Mouse (Mus musculus): Measurements from ENCODE around the gene Tmx2.
"Not testable (repeated sequence)": the region's sequence is repeated elsewhere in the genome, so short reads cannot be mapped to it uniquely, and the experiment has no call there.

Gene Tmx2

GRCm38 (mm10) chr2:84679016-84679415 lies at the start of gene Tmx2:
Gene Tmx2, minus strand, starts transcription at chr2:84679140.
- no peak for DNase-seq

- DNase-seq: not testable (repeated sequence)
Measured at GRCm38 (mm10) chr2:84728191-84728590, 49.3 kb upstream of the Tmx2 start.

GRCm38 (mm10) chr2:84727172-84727858 lies 48.4 kb upstream of the Tmx2 start, which contains the start of gene Clp1:
Gene Clp1, minus strand, starts transcription at chr2:84727350.
- peak; percentile 95 for DNase-seq

- DNase-seq: no peak
Measured at GRCm38 (mm10) chr2:84726716-84727115, 47.8 kb upstream of the Tmx2 start.

GRCm38 (mm10) chr2:84725770-84726169 lies 46.8 kb upstream of the Tmx2 start:
- DNase-seq: no peak

GRCm38 (mm10) chr2:84723856-84724255 lies 44.9 kb upstream of the Tmx2 start:
- no peak for DNase-seq

- no peak for DNase-seq
Measured at GRCm38 (mm10) chr2:84721182-84721581, 42.2 kb upstream of the Tmx2 start.

- no peak for DNase-seq
Measured at GRCm38 (mm10) chr2:84720718-84721117, 41.8 kb upstream of the Tmx2 start.

- no peak for DNase-seq
Measured at GRCm38 (mm10) chr2:84717357-84717756, 38.4 kb upstream of the Tmx2 start.

- no peak for DNase-seq
Measured at GRCm38 (mm10) chr2:84716423-84717355, 37.7 kb upstream of the Tmx2 start.

- peak; percentile 61 for DNase-seq
Measured at GRCm38 (mm10) chr2:84715562-84716361, 36.8 kb upstream of the Tmx2 start.

GRCm38 (mm10) chr2:84714811-84715561 lies 36.0 kb upstream of the Tmx2 start, which contains the start of gene Zdhhc5:
Gene Zdhhc5, minus strand, starts transcription at chr2:84715180.
- DNase-seq: peak; percentile 98

GRCm38 (mm10) chr2:84714422-84714810 lies 35.5 kb upstream of the Tmx2 start:
- no peak for DNase-seq

- no peak for DNase-seq
Measured at GRCm38 (mm10) chr2:84711898-84712297, 33.0 kb upstream of the Tmx2 start.

- DNase-seq: no peak
Measured at GRCm38 (mm10) chr2:84707523-84707922, 28.6 kb upstream of the Tmx2 start.

GRCm38 (mm10) chr2:84705295-84705694 lies 26.4 kb upstream of the Tmx2 start:
- DNase-seq: no peak

- no peak for DNase-seq
Measured at GRCm38 (mm10) chr2:84704329-84704728, 25.4 kb upstream of the Tmx2 start.

GRCm38 (mm10) chr2:84703497-84703896 lies 24.6 kb upstream of the Tmx2 start:
- DNase-seq: no peak

GRCm38 (mm10) chr2:84695007-84695695 lies 16.2 kb upstream of the Tmx2 start:
- DNase-seq: no peak

GRCm38 (mm10) chr2:84690050-84690449 lies 11.1 kb upstream of the Tmx2 start:
- no peak for DNase-seq

- DNase-seq: no peak
Measured at GRCm38 (mm10) chr2:84688080-84688844, 9.3 kb upstream of the Tmx2 start.
